Mouse (Mus musculus): ENCODE measurements around the gene Teddm1a. TPM values are rescaled to one million over a fixed set of nuclear protein-coding genes. Genes with fewer than 3 reads are reported as not detected.
"Not testable (repeated sequence)": the region's sequence is repeated elsewhere in the genome, so short reads cannot be mapped to it uniquely, and the experiment has no call there.

Teddm1a gene
- not detected in 2 replicates for total RNA-seq (2017)

GRCm38 (mm10) chr1:153891442-153891841, at the start of gene Teddm1a:
TSS of gene Teddm1a (plus strand) at chr1:153891742.
- 0 out of 2 replicates have a peak, but pooled peaks have one; percentile 35 for ATAC-seq (replicated peaks; ENCODE audit: low read depth, poor library complexity, severe bottlenecking)

GRCm38 (mm10) chr1:153842121-153842740, 49.3 kb upstream of the Teddm1a start:
- ATAC-seq (replicated peaks; ENCODE audit: low read depth, poor library complexity, severe bottlenecking), result peak; percentile 43; the same call in 1 of the 2 replicates

- no peak for ATAC-seq (replicated peaks; ENCODE audit: low read depth, poor library complexity, severe bottlenecking)
These were observed 47.5 kb upstream of the Teddm1a start, which contains the start of gene Rgsl1 for GRCm38 (mm10) chr1:153844042-153844441. TSS of gene Rgsl1 (minus strand) at chr1:153844142.

GRCm38 (mm10) chr1:153846420-153846819, 45.1 kb upstream of the Teddm1a start:
- ATAC-seq (replicated peaks; ENCODE audit: low read depth, poor library complexity, severe bottlenecking), result no peak

DNA sequence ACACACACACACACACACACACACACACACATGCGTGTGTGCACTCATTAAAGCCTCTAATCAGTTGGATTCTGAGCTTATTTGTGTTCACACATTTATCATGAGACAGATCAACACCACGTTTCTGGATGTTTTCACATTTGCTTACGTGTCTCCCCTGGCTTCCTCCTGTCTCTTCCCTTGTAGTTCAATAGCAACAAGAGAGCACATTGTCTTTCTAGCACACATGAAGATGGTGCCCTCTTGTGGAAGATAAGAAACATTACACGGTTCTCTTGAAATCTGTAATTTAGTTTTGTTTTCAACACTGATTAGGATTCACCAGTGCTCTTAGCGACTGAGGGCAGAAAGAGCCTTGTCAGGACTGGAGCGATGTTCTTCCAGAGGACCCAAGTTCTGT, 44.7 kb upstream of the Teddm1a start:
- peak; percentile 92 for ATAC-seq (replicated peaks; ENCODE audit: low read depth, poor library complexity, severe bottlenecking)

- not testable (repeated sequence) for ATAC-seq (replicated peaks; ENCODE audit: low read depth, poor library complexity, severe bottlenecking)
These were observed 38.8 kb upstream of the Teddm1a start for GRCm38 (mm10) chr1:153852696-153853095.

- no peak for ATAC-seq (replicated peaks; ENCODE audit: low read depth, poor library complexity, severe bottlenecking)
These were observed 35.6 kb upstream of the Teddm1a start for GRCm38 (mm10) chr1:153855946-153856345.

DNA sequence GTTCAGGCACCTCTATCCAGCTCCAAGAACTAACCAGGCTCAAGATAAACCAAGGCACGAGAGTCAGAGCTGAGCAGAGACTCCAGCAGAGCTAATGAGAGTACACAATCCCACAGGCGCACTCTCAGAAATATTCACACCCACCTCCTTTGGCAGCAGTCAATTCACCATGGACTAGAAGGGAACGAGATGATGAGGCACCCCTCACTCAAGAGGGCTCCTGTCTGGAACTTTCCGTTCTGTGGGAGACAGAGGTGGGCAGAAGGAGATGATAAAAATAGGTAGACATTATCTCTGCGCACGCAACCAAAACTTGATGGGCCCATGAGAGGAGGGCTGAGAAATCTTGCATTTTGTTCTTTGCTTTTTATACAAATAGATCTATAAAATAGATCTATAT, 17.5 kb upstream of the Teddm1a start, which contains the start of gene Teddm1b:
TSS of gene Teddm1b (plus strand) at position 301 of the 400 bp plus-strand sequence.
- no peak for ATAC-seq (replicated peaks; ENCODE audit: low read depth, poor library complexity, severe bottlenecking)

- ATAC-seq (replicated peaks; ENCODE audit: low read depth, poor library complexity, severe bottlenecking), result not testable (repeated sequence)
These were observed 11.2 kb upstream of the Teddm1a start for GRCm38 (mm10) chr1:153880391-153880790.

- ATAC-seq (replicated peaks; ENCODE audit: low read depth, poor library complexity, severe bottlenecking), result no peak
These were observed 5.4 kb upstream of the Teddm1a start for GRCm38 (mm10) chr1:153886024-153886633.

GRCm38 (mm10) chr1:153890121-153890520, 1.4 kb upstream of the Teddm1a start:
- no peak for ATAC-seq (replicated peaks; ENCODE audit: low read depth, poor library complexity, severe bottlenecking)

DNA sequence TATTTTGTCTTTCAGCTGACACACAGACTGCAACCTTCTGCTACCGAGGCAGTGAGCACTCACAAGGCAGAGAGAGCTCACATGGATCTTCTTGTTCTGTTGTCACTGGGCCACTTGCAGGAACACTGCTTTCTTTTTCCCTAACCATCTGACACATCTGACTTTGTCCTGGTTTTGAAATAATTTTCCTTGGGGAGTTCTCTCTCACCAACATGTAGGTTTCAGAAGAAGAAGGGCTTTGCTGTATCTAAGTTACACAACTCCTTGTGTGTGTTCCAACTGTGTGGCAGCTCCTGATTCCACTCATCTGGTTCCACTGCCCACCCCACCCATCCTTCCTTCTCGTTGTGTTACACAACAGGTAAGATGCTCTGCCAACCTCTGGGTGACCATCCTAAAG, 2.2 kb downstream of the Teddm1a start:
- ATAC-seq (replicated peaks; ENCODE audit: low read depth, poor library complexity, severe bottlenecking), result no peak

- ATAC-seq (replicated peaks; ENCODE audit: low read depth, poor library complexity, severe bottlenecking), result peak; percentile 67
These were observed 2.8 kb downstream of the Teddm1a start for GRCm38 (mm10) chr1:153894201-153894893.

DNA sequence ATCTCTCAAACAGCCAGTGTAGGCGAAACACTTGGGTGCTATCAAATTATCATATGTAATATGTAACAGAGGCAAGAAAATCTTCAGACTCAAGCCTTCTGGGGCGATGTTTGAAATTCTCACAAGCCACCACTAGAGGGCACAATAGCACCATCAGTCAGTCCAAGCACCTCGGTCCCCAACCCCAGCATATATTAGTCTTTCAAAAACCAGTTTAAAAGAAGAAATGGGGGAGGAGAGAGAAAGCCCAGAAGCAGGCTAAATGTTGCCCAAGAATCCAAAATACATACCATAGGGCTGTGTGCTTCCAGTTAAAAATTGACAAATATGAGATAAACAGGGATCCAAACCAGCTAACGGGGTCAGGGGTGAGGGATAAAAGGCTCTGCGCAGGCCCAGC, 3.4 kb downstream of the Teddm1a start:
- peak; percentile 28 for ATAC-seq (replicated peaks; ENCODE audit: low read depth, poor library complexity, severe bottlenecking)

DNA sequence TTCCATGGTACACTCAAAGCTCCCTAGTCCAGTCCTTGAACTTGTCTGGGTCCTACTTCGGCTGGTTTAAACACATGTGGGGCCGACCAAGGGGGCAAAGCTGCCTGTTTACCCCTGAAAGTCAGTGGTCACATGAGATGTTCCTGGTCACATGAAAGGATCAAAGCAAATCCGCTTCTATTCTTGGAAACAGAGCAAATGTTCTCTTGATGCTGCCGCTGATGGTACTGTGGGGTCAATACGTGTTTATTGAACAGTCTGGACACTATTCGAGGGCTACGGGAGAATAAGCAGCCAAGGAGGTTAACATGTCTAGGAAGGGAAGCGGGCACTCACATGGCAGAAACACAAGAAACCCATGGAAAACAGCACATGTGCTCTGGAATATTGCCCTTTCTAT, 5.7 kb downstream of the Teddm1a start:
- no peak for ATAC-seq (replicated peaks; ENCODE audit: low read depth, poor library complexity, severe bottlenecking)

GRCm38 (mm10) chr1:153898989-153899730, 7.6 kb downstream of the Teddm1a start:
- ATAC-seq (replicated peaks; ENCODE audit: low read depth, poor library complexity, severe bottlenecking), result no peak

GRCm38 (mm10) chr1:153899731-153900380, 8.3 kb downstream of the Teddm1a start, which contains the start of the genes Glul and Teddm2:
TSS of gene Glul (plus strand) at chr1:153899944.
TSS of gene Teddm2 (minus strand) at chr1:153900228.
- ATAC-seq (replicated peaks; ENCODE audit: low read depth, poor library complexity, severe bottlenecking), result peak; percentile 84

GRCm38 (mm10) chr1:153900381-153900780, 8.8 kb downstream of the Teddm1a start:
- ATAC-seq (replicated peaks; ENCODE audit: low read depth, poor library complexity, severe bottlenecking), result peak; percentile 5; the same call in 1 of the 2 replicates

- peak; percentile 27 for ATAC-seq (replicated peaks; ENCODE audit: low read depth, poor library complexity, severe bottlenecking)
These were observed 9.6 kb downstream of the Teddm1a start for GRCm38 (mm10) chr1:153900860-153901730.
